Mouse (Mus musculus) olfactory bulb, adult 2 months (tissue): ENCODE results near the gene Rft1.

Source experiments
- CTCF ChIP-seq: fragments of 200-500 bp; IDR thresholded peaks from 2 replicates; pipeline ENCODE4 v1.5.1; 2012; ENCODE audit warnings: low read depth, mild to moderate bottlenecking, low read length, moderate library complexity; ENCODE audit not compliant: insufficient read depth
- POLR2A ChIP-seq: fragments of 200-500 bp; IDR thresholded peaks from 2 replicates; pipeline ENCODE4 v1.6.1; 2012; ENCODE audit warnings: mild to moderate bottlenecking, low read depth, low read length, moderate library complexity; ENCODE audit not compliant: insufficient read depth

- TF ChIP-seq POLR2A = no peak
- no peak for TF ChIP-seq CTCF
Measured at GRCm38 (mm10) chr14:30630811-30631576, 23.2 kb upstream of the Rft1 start.
